Mouse (Mus musculus) ES-Bruce4 (cell line): ENCODE results near the gene Gm9046.
"Not testable (repeated sequence)": the region's sequence is repeated elsewhere in the genome, so short reads cannot be mapped to it uniquely, and the experiment has no call there.

Experiments
- CTCF ChIP-seq: IDR thresholded peaks from one replicate; pipeline ENCODE4 v1.8.1; 2011; ENCODE audit warnings: low read depth, low read length
- EP300 ChIP-seq: IDR thresholded peaks from 2 replicates; pipeline ENCODE4 v1.6.1; 2011; ENCODE audit warnings: low read depth, low read length; ENCODE audit not compliant: insufficient read depth

DNA sequence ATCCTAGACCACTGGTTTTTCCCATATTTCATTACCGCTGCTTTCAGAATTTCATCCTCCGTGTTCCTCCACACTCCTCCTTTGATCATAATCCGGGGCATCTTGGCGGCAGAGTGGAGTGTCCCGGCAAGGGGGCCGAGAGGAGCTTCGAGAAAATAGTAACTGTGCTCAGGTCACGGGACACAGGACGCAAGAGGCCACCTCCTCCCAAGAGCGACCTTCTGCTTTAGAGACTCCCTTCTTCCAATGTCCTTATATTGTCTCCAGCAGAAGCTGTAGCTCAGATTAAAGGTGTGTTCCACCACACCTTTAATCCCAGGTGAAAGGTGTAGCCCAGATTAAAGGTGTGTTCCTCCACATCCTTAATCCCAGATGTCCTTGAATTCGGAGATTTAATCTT is 16.2 kb downstream of the Gm9046 start, which contains the start of gene Gm9040:
- TF ChIP-seq CTCF, EP300: not testable (repeated sequence)
